Mouse (Mus musculus): ENCODE results near the gene Six3. TPM values are rescaled to one million over a fixed set of nuclear protein-coding genes. Genes with fewer than 3 reads are reported as not detected.

Six3 gene
- total RNA-seq, 2 experiments from 2014 or later, result not detected

DNA sequence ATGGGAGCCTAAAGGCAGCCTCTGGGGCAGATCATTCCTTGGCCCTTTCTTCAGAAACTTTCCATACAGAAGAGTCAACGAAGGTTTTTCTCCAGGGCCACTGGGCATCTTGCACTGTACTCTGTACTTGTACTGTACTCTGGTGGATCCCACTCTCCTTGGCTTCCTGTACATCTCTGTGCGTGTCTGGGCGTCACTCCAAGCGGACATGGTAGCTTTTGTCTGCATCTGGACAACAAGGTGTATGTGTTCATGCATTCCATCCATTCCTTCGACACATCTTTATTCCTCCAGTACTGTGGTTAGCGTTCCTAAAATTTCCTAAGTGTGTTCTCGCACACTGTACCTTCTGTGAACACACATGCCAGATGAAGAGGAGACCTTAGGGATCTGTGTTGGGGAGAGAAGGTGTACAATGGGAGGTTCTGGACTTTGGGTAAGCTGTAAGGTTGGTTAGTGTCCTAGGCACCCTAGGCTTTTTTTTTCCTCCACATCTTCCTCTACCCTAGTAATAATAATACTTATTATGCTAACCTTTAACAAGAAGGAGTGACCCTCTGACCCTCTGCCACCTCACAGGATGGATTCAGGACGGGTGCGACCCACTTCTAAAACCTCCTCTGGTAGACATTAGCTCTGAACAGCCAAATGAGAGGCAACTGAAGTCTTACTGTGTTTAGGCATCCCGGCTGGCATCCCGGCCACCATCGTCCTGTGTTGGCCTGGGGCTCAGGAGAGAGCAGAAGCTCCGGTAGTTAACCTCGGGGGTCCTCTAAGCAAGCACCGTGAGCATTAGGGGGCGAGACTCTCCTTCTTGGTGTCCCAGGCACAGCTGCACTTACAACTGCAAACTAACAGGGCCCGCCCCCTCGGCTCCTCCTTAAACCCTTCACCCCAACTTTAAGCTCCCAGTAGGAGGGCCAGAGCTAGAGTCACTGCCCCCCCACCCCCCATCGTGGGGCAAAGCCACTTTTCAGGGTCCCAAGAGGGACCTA lies 1.6 kb upstream of the Six3 start:
- no peak for DNase-seq
- intact Hi-C loops (cut with DNase I), result no loop called here

DNA sequence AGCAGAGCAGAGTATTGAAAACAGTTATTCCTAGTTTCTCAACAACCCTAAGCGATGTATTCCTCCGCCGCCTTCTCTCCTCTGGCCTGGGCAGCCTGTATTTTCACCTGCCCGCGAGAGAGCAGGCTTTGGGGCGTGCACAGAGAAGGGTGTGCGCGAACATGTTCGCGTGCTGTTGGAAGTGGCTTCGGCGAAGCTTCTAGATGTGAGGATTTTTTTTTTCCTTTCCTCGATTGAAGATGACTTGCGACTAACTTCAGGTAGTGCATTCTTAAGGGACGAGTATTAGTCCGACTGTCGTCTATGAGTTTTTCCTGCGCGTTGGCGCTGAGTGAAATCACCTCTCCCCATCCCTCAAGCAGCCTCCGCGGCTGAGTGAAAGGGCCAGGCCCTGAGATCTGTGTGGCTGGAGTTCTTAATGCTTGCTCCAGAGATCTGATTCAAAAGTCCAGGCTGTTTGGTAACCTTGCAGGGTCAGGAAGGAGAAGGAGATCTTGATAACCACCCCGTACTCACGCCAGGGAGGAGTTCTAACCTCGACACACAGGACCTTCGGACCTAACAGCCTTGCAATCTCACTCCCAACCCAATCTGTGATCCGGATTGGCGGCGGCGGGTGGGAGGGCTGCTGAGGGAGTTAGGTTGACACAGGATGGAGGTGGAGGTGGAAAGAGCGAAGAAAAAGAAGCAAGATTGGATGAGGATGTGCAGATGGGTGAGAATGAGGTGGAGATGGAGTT lies 712 bp upstream of the Six3 start:
- DNase-seq, result no peak
- intact Hi-C loops (cut with DNase I), result no loop called here

DNA sequence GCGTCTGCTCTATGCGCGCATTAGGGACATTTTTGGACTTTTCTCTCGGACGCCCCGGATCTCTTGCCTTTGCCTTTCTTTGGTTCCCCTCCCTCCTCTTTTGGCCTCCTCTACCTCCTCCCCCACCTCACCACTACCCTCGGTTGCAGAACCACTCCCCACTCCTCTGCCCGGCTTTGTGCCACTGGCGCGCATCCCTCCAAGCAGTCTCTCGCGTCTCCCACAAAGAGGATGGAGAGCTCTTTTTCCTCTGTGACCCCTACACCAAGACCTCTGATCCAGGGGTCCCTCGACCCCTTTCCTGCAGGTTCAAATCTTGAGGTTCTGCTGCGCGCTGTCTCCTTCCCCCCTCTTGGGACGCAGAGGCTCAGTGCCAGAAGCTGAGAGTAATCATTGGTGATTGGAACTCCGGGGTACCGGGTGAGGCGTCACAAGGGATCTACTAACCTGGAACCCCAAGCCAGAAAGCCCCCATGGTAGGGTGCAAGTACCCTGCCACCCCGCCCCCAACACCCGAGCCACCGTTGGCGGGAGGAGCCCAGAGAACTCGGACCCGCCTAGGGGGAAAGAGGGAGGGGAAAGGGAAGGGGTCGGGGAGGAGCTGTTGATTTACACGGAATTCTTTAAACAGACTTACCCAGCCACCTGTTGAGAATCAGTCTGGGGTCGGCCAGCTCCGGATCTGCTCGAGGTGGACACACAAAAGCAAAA lies 758 bp downstream of the Six3 start:
- intact Hi-C loops (cut with DNase I), result no loop called here
- no peak for DNase-seq

DNA sequence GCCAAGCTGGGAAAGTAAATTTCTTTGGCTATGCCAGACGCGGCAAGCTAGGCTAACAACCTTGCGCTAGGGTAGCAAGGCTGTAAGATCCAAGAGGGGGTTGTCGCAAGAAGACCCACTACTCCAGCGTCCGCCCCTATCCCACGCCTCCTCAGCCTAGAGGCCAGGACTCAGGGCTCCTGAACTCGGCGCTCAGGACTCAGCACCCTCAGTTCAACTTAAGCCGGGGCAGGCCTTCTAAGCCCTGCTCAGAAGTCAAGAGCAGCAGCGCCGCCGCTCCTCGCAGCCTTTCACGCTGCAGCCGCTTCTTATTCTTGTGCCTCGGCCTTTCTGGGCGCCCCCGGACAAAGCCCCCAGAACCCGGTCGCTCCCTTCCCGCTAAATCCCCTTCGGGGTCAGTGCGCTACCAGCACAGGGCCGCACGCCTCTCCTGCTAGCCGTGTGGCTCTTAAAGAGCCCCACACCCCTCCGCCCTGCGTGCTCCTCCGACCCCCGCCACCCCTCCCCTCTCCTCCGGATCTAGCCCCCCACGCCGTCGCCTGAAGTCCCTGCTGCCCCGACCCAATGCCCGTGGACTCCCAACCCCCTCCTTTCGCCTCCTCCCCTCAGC lies 1.4 kb downstream of the Six3 start:
- intact Hi-C loops (cut with DNase I), result no loop called here

DNA sequence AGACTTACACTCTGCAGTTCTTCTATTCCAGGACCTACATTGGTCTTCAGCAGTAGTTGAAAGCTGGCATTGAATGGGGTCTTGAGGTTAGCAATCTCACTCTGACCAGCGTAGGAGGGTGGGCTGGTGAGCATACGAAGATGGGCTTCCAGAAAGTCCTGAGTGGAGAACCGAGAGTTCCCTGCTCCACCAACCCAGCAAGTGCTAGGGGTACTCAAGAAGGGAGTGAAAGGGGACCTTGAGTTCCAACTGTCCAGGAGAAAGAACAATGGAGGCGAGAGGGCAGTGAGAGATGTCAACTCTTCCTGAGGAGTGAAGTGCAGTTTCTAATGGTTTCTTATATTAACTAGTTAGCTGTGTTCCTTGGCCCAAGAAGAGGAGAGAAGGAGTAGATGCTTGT lies 2.2 kb downstream of the Six3 start:
- no peak for DNase-seq
- intact Hi-C loops (cut with DNase I), result no loop called here

More for the DNA sequence above, 1.4 kb downstream of the Six3 start:
- no peak for DNase-seq

DNA sequence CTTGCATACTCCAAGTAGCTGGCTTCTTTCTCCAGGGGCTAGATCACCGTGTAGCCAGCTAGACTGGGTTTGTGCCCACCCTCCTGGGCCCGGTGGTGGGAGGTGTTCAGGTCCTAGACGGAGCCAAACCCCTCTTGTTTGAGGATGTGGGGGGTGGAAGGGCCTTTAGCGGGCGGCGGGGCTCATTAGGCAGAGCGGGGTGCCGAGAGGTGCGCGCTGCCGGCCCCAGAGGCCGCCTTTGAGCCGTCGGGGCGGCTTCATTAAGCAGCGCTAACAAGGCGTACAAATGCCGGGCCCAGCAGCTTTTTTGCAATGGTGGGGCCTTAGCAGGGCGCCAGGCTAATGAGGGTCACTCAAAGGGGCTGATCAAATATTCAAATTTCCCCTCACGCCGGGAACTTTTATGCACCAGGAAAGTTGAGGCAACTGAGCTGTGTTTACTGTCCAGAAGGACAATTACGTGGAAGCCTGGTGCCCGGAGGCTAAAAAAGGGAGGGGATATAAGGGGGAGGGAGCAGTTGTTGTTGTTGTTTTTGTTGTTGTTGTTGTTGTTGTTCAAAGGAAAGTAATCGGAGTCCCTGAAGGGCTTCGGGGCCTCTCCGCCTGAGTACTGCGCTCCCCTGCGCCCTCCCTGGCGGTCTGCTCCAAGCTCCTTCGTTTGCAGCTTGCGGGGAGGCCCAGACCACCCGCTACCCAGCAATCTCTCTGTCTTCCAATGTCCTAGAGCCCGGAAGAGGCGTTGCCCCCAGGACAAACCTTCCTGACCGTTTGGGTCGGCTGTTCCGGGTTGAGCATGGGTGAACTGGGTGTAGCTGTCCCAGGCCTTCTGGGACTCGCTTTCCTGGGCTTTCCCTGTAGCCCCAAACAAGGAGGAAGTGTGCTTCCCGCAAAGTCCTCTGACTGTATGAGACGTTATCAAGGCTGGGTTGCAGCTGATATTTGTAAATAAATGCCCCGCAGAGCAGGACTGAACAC lies 3.4 kb downstream of the Six3 start:
- DNase-seq, result no peak
- intact Hi-C loops (cut with DNase I), result no loop called here

DNA sequence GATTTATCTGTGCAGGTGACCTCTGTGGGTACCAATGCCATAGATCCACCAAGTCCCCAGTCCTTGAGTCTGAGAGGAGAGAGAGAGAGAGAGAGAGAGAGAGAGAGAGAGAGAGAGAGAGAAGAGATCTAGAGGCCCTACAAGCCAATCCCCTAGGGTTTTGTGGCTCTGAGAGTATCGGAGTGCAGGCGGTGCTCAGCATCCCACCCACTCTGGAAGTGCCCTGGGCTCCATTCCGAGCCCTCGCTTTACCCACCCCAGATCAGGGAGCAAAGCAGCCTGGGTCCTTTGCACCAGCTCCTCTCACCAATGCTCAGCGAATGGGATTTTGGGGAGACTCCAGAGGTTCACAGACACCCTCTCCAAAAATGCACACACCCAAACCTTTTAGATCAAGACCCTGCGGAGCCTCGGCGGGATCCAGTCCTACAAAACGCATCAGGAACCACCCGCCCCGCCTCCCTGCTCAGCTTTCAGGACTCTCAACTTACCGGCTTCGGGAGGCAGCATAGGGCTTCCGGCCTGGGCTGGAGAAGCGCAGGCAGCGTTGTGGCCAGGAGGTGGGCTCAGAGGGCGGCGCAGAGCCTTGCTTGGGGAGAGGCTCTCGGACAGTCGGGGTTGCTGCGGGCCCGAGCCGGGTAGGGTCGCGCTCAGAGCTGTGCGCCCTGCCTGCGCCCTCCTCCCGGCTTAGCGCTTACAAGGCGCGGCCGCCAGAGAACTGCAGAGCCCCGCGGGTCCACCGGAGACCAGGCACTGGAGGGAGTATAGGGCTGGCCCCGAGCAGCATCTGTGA lies 4.4 kb downstream of the Six3 start:
- intact Hi-C loops (cut with DNase I), result no loop called here

DNA sequence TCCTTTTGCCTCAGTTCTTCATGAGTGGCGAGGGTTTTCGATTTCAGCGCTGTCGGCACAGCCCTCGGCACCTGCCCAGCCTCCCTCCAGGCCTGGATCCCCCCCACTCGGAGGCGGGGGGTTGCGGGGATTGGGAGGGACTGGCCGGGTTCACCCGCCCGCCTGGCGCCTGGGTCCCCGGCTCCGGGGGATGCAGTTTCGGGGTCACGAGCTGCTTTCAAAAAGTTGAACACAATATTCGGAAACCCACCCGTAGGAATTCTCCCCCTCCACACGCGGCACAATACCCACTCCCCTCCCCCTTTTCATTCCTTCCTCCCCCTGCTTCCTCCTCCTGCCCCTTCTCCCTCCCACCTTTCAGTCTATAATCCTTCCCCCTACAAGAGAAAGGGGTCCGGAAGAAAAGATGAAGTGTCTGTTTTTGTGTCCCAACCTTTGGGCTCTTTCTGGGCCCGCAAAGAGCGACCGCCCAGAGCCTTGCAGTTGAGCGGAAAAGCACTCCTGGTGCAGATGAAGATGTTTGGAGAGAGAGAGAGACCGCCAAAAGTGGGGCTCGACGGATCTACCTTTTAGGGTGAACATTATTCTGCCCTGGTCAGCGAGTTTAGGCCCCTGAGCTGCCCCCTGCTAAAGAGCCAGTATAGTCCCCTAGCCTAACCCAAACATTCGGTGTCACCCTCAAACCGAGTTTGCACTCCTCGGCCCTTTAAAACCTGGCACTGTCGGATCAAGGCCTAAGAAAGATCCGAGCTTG lies 5.1 kb downstream of the Six3 start:
- DNase-seq, result no peak
- intact Hi-C loops (cut with DNase I), result no loop called here

More for the DNA sequence above, 4.4 kb downstream of the Six3 start:
- no peak for DNase-seq

DNA sequence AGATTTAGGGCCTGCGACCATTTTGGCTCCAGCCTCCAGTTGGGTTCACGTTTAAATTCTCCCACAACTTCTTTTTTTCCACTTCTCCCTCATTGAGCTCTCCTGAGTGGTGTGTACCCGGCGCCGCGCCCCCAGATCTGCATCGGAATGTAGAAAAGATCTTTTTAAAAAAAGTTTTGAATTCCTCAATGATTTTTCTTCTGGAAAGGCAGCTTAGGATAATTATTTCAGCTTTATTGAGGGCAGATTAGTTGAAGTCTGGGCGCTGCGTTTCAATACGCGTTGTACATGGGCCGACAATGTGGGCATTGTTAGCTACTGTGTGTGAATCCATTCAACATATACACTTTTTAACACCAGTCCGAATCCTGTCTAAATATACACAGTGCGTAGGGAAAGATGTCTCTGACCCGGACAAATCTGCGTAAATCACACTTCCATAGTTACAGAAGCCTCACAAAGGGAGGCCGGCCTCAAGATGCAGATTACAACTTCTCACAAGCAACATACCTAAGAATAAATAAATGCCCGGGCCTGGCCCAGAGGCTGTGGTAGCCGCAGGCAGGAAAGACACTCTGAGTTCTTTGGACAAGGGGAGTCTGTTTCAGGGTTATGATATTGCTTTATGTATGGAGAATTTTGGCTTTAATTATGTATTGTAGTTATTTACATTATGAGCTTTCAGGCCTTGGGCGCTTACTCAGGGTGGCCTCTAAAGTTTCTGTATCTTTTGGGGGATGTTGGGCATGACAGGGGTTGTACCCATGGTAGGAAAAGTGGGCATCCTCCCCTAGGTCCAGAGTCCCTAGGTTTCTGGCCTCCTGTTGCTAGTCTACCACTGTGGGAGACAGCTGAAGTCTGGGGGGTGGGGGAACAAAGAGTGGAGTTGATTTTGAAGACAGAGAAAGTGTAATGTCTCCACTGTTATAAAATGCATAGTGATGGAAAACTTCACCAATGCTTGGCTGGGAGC lies 6.0 kb downstream of the Six3 start:
- DNase-seq, result no peak
- intact Hi-C loops (cut with DNase I), result no loop called here

DNA sequence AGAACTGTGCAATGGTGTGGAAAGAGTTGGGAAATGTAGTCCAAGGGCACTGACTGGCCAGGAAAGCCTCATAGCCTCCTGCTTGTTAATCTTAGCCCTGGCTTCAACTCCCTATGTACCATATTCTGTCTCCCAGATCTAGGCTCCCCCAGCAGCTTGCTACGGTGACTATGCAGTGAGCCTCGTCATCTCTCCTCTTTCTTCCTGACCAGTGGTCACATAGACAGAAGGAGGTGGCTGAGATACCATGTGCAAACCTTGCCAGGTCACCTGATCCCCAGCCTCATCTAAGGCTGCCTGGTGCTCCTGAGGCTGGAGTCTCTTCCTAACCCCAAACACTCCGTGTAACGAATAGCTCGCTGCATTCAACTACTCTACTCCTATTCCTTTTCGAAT lies 6.7 kb downstream of the Six3 start:
- DNase-seq, result no peak
- intact Hi-C loops (cut with DNase I), result no loop called here

DNA sequence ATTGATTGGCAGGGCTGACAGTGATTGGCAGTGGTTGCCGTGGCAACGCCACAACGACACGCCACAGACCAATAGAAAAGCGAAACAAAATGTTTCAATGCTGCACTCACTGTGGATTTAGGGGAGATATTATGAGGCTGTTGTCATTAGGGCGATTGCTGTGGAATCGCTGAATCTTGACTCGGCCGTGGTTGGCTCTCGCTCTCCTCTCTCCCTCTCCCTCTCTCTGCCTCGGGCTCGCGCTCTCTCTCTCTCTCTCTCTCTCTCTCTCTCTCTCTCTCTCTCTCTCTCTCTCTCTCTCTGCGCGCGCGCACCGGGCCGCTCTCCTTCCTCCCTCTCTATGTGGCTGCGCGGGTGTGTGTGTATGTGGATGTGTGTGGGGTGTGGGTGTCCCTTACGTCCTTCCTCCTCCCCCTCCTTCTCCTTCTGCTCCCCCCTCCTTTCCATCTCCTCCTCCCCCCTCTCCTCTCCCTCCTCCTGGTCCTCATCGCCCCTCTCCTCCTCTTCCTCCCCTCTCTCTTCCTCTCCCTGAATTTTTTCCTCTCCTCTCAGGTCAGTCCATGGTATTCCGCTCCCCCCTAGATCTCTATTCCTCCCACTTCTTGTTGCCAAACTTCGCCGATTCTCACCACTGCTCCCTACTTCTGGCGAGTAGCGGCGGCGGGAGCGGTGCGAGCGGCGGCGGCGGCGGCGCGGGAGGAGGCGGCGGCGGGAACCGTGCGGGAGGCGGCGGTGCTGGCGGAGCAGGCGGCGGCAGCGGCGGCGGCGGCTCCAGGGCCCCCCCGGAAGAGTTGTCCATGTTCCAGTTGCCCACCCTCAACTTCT lies 7.5 kb downstream of the Six3 start:
- intact Hi-C loops (cut with DNase I), result no loop called here
- no peak for DNase-seq

DNA sequence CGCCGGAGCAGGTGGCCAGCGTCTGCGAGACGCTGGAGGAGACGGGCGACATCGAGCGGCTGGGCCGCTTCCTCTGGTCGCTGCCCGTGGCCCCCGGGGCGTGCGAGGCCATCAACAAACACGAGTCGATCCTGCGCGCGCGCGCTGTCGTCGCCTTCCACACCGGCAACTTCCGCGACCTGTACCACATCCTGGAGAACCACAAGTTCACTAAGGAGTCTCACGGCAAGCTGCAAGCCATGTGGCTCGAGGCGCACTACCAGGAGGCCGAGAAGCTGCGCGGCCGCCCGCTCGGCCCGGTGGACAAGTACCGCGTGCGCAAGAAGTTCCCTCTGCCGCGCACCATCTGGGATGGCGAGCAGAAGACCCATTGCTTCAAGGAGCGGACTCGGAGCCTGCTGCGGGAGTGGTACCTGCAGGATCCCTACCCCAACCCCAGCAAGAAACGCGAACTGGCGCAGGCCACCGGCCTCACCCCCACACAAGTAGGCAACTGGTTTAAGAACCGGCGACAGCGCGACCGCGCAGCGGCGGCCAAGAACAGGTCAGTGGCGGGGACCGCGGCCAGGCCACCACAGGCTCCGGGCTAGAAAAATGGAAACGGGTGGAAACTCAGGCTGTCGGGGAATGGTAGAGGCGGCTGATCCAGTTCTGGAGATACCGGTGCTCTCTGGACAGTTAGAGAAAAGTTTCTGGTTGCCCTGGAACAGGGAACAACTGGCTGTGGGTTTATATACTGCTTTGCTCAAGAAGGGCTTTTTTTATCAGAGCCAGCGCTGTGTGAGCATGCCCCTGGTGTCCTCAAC lies 8.3 kb downstream of the Six3 start:
- intact Hi-C loops (cut with DNase I), result no loop called here
- no peak for DNase-seq

DNA sequence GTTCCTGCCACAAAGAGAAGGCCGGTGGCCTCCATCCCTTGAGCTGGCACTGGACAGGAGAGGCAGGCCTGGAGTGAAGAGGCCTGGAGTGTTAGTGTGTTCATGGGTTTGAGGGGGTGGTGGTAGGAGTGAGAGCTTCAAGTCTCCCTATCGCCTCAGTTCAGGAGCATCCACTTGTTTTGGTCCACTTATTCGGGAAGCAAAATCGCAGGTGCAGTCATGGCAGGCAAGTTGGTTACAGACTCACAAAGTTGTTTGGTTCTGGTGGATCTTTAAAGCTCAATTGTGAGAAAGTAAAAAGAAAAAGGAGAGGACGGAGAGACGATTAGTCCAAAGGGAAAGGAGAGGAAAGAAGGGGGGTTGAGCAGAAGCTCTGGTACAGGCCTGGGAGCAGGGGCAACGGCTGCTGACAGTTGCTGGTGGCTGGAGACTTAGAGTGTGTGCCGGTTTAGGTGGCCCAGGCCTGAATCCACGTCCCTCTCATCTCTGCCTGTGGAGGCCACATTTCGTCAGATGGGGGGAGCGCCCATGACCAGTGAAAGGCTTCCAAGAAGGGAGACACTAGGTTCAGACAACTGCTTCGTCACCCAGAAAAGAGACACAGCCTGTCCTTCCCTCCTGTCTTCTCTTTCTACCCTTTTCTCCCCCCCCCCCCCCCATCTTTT lies 9.2 kb downstream of the Six3 start:
- intact Hi-C loops (cut with DNase I), result no loop called here
- DNase-seq, result no peak

DNA sequence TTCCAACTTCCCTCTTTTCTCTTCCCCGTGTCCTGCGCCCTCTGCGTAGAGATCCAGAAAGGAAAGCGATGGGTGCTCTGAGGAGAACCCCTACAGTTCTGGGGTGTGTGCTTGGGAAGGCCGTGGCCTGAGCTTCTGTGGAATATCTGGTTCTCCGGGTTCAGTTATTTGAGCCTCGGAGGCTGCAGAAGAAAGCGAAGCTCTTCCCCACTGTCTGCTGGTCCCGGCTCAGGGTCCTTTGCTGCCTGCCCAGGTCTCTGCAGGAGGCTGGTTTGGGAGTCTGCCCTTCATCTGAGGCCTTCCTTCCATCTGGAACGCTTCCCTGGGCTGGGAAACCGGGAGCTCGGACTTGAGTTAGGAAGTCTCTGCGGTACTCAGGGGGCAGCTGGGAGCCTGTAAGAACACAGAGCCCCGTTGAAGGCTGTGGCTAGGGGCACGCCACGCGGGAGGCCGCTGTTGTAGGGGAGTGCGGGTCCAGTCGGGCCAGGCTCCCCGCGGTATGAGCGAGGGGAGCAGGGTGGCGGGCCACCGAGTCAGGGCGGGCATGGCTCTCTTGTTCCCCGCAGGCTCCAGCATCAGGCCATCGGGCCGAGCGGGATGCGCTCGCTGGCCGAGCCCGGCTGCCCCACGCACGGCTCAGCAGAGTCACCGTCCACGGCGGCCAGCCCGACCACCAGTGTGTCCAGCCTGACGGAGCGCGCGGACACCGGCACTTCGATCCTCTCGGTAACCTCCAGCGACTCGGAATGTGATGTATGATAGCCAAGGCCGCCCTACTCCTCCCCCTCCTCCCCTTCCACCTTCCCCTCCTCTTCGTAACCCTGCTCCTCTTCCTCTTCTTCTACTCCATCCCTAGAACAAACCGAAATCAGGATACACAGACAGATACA lies 10.0 kb downstream of the Six3 start:
- DNase-seq, result no peak
- intact Hi-C loops (cut with DNase I), result no loop called here

All from heart, postnatal 10 days (tissue).